Mouse (Mus musculus) liver, embryonic 14.5 days (tissue): ENCODE results near the gene Ccdc6. TPM values are rescaled to one million over a fixed set of nuclear protein-coding genes. Genes with fewer than 3 reads are reported as not detected.

ENCODE experiments used
- ATAC-seq: fragments of 200-750 bp; cut with Nextera tagmentation; 2 replicates; pipeline ENCODE4 v1.8.0; 2017; ENCODE audit warnings: moderate number of reproducible peaks, mild to moderate bottlenecking, moderate library complexity; ENCODE audit not compliant: insufficient read depth
- DNase-seq, 3 experiments: peaks; one replicate each; pipeline ENCODE4 v3.0.0-alpha.2; 2012 to 2013; ENCODE audit warnings: low read depth in 3 of 3, low spot score in 3 of 3
- H3K27ac ChIP-seq: fragments of 300-500 bp; sonication (generic); 2 replicates; pipeline ENCODE4 v1.5.1; 2014; ENCODE audit warnings: moderate library complexity, mild to moderate bottlenecking, control low read depth, inconsistent platforms
- H3K27me3 ChIP-seq: fragments of 300-500 bp; sonication (generic); 2 replicates; pipeline ENCODE4 v1.6.1; 2014; ENCODE audit warnings: mild to moderate bottlenecking, low read length, moderate library complexity; ENCODE audit not compliant: control insufficient read depth, insufficient read depth
- H3K36me3 ChIP-seq: fragments of 300-500 bp; sonication (generic); replicated peaks from 2 replicates; pipeline ENCODE4 v1.6.1; 2014; ENCODE audit warnings: low read depth; ENCODE audit not compliant: control insufficient read depth, insufficient read depth
- H3K4me1 ChIP-seq, 2 experiments: fragments of 200-500 bp in 1 of 2; fragments of 300-500 bp in 1 of 2; sonication (generic) in 1 of 2; replicated peaks; 2 replicates each; pipeline ENCODE4 v1.6.1; 2012 to 2014; ENCODE audit warnings: antibody characterized with exemption in 1 of 2, inconsistent platforms in 1 of 2, low read length in 1 of 2; ENCODE audit not compliant: control insufficient read depth in 2 of 2, insufficient read depth in 2 of 2
- H3K4me2 ChIP-seq: fragments of 300-500 bp; sonication (generic); 2 replicates; pipeline ENCODE4 v1.6.1; 2014; ENCODE audit warnings: low read depth, mild to moderate bottlenecking, control low read depth, moderate library complexity
- H3K4me3 ChIP-seq, 2 experiments: fragments of 200-500 bp in 1 of 2; fragments of 300-500 bp in 1 of 2; sonication (generic) in 1 of 2; 2 replicates each; pipeline ENCODE4 v1.5.1; 2012 to 2014; ENCODE audit warnings: low read depth in 2 of 2, low read length in 2 of 2, mild to moderate bottlenecking in 2 of 2, control low read depth in 1 of 2, inconsistent platforms in 1 of 2, moderate library complexity in 1 of 2; ENCODE audit not compliant: insufficient read depth in 1 of 2
- H3K9ac ChIP-seq: fragments of 300-500 bp; sonication (generic); replicated peaks from 2 replicates; pipeline ENCODE4 v1.6.1; 2014; ENCODE audit warnings: mild to moderate bottlenecking, control low read depth, moderate library complexity
- H3K9me3 ChIP-seq: fragments of 300-500 bp; sonication (generic); 2 replicates; pipeline ENCODE4 v1.6.1; 2016; ENCODE audit warnings: low read length, mixed read lengths; ENCODE audit not compliant: control insufficient read depth
- CTCF ChIP-seq: IDR thresholded peaks from 2 replicates; pipeline ENCODE4 v1.5.1; 2016; ENCODE audit warnings: antibody characterized with exemption, low read depth, control low read depth
- EP300 ChIP-seq: IDR thresholded peaks from 2 replicates; pipeline ENCODE4 v1.6.1; 2016; ENCODE audit warnings: antibody characterized with exemption, low read depth
- WGBS: fragments of 180-500 bp; shearing (Covaris S2); extraction: QIAGEN DNeasy Blood & Tissue Kit; methylation state at CpG from one replicate; pipeline ENCODE4 v1.1.7; 2014; ENCODE audit not compliant: insufficient replicate concordance; 5-methylcytosine and 5-hydroxymethylcytosine counted together
- polyA plus RNA-seq, 2 experiments: library from polyadenylated mRNA; depleted of rRNA in 1 of 2; stranded (reverse) in 1 of 2; unstranded in 1 of 2; fragments of >200 nt; fragmentation: Nextera tagmentation in 1 of 2; extraction: Ambion mirVana in 1 of 2; gene quantifications; 2 replicates each; pipeline versions ENCODE4 v1.2.1 to v1.2.3; 2012 to 2014

Gene Ccdc6
- polyA plus RNA-seq, 2 experiments = 8.3 to 9.5 TPM

DNA sequence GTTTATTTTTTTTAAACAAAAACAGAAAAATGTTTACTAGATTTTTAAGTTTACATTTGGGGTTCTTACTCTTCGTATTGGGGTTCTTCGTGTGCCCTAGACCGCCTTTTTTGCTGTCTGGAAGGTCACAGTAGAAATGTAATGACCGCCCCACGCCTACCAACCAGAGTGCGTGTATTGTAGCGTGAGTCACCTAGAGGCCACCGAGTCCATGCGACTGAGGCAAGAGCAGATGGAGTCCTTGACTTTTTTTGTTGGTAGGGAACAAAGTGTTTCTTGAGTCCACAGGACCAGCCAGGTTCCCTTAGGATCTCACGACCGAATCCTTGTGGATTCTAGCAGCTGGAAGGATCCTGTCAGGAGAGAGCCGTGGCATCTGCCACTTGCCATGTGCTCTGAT, 63.9 kb downstream of the Ccdc6 start:
- Histone ChIP-seq H3K9ac (no peak overlapping the region), H3K4me2 (no peak overlapping the region), H3K27ac (no peak overlapping the region), H3K36me3 (peaks cover 4% of the 10 kb centered on the region; the same call in 1 of the 2 replicates), H3K27me3 (no peaks in the 10 kb centered on the region), H3K9me3 (no peaks in the 10 kb centered on the region), H3K4me3 (no peak overlapping the region), H3K4me1 (no peaks in the 10 kb centered on the region)
- no peak for TF ChIP-seq EP300
- TF ChIP-seq CTCF = no peak
- ATAC-seq (no peak), DNase-seq (no peak)
- WGBS = 86% methylated on average over 12 of the region's 12 CpGs

DNA sequence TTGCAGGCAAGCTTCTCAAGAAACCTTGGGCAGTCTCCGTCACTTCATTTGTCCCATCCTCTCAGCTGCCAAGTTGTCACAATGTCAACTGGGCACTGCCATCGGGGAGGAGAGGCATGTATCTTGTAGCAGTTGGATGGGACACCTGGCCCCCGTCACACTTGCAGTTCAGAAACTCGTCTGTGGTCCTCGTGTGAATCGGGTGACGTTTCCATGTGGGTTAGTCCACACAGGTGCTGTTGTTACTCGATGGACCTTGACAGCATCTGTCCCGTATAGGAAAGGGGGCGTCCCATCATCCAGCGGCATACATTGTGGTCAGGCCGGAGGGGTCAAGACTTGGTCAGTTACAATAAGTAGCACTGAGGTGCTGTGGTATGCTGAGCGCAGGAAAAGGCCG, 64.6 kb downstream of the Ccdc6 start:
- H3K4me3 ChIP-seq = no peak overlapping the region
- WGBS = 87% methylated on average over 14 of the region's 14 CpGs
- no peaks in the 10 kb centered on the region for H3K9me3 ChIP-seq
- no peaks in the 10 kb centered on the region for H3K4me1 ChIP-seq
- H3K4me2 ChIP-seq = no peak overlapping the region
- H3K36me3 ChIP-seq = peaks cover 4% of the 10 kb centered on the region; the same call in 1 of the 2 replicates
- no peaks in the 10 kb centered on the region for H3K27me3 ChIP-seq
- no peak overlapping the region for H3K27ac ChIP-seq
- no peak for TF ChIP-seq EP300
- no peak for TF ChIP-seq CTCF
- no peak overlapping the region for H3K9ac ChIP-seq
- DNase-seq (no peak), ATAC-seq (no peak)

DNA sequence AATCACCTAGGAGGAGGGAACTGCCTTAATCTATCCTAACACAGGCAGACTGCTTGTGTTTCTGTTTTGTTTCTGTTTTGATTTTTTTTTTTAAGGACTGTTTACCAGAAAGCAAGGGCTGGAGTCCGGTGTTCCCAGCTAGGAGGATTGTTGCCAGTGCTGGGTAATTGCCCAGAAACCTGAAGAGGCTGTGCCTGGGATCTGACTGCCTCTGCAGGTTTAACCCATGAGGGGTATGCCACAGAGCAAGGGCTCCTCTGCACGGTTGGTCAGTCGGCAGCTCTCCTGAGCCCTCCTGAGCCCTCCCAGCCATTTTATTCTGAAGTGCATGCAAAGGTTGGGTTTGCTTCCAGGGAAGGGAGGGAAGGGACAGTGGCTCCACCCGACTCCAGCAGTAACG, 66.8 kb downstream of the Ccdc6 start:
- TF ChIP-seq EP300 = no peak
- no peak for TF ChIP-seq CTCF
- WGBS = 76% methylated on average over 5 of the region's 5 CpGs
- Histone ChIP-seq H3K27ac (no peak overlapping the region), H3K36me3 (no peaks in the 10 kb centered on the region; the same call in 1 of the 2 replicates), H3K9ac (no peak overlapping the region), H3K9me3 (no peaks in the 10 kb centered on the region), H3K4me1 (0 out of 4 replicates have a peak, but pooled peaks cover 0 to 2% of the 10 kb centered on the region in 2 experiments), H3K27me3 (no peaks in the 10 kb centered on the region), H3K4me2 (no peak overlapping the region), H3K4me3 (no peak overlapping the region)
- DNase-seq (no peak), ATAC-seq (no peak)

DNA sequence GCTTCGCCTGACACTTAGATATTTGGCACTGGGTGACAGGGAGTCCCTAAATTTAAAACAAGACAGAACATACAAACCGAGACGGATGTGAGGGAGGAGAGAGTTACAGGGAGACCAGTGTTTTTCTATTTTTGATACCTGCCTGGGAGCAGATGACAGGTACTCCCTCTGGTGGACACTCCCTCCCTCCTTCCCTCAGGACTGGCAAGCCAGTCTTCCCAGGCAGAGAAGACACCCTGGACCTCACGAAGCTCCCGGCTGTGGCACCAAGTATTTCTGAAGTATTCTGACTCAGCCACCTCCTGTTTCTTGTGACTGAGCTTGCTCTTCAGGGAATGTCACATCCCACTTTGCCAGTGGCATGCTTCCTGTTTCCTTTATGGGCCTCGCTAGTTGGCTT, 69.0 kb downstream of the Ccdc6 start:
- Histone ChIP-seq H3K9me3 (no peaks in the 10 kb centered on the region), H3K36me3 (peaks cover 3% of the 10 kb centered on the region), H3K4me1 (0 out of 4 replicates have a peak, but pooled peaks cover 0 to 2% of the 10 kb centered on the region in 2 experiments), H3K4me3 (no peak overlapping the region), H3K4me2 (no peak overlapping the region), H3K9ac (no peak overlapping the region), H3K27me3 (no peaks in the 10 kb centered on the region), H3K27ac (no peak overlapping the region)
- DNase-seq (no peak), ATAC-seq (no peak)
- TF ChIP-seq CTCF = peak; percentile 51
- no peak for TF ChIP-seq EP300
- 75% methylated on average over 6 of the region's 6 CpGs for WGBS

DNA sequence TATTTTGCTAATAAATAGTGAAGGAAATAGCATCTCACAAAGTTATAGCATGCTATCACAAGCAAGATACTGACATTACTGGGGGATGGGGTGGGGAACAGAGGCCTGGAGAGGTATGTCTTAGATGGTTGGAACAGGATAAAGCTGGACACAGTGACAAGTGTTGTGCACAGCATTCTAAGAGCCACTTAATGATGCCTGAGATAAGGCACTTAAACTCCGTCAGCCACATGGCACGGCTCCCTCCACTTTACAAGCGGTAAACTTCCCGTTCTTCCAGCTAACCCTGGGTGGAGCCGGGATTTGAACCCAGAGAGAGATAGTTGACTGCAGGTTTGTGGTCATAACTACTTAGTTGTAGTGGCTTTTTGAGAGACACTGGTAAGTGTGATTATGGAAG, 69.5 kb downstream of the Ccdc6 start:
- H3K9ac ChIP-seq = no peak overlapping the region
- H3K9me3 ChIP-seq = no peaks in the 10 kb centered on the region
- TF ChIP-seq CTCF (no peak), EP300 (no peak)
- DNase-seq = no peak
- ATAC-seq = no peak
- 82% methylated on average over 5 of the region's 5 CpGs for WGBS
- H3K4me2 ChIP-seq = no peak overlapping the region
- H3K4me3 ChIP-seq = no peak overlapping the region
- no peaks in the 10 kb centered on the region for H3K27me3 ChIP-seq
- no peak overlapping the region for H3K27ac ChIP-seq
- peaks cover 5% of the 10 kb centered on the region for H3K36me3 ChIP-seq
- H3K4me1 ChIP-seq = 0 out of 4 replicates have a peak, but pooled peaks cover 0 to 2% of the 10 kb centered on the region in 2 experiments
